Mouse (Mus musculus): ENCODE results near the gene Cnr2.

Cnr2 gene

DNA sequence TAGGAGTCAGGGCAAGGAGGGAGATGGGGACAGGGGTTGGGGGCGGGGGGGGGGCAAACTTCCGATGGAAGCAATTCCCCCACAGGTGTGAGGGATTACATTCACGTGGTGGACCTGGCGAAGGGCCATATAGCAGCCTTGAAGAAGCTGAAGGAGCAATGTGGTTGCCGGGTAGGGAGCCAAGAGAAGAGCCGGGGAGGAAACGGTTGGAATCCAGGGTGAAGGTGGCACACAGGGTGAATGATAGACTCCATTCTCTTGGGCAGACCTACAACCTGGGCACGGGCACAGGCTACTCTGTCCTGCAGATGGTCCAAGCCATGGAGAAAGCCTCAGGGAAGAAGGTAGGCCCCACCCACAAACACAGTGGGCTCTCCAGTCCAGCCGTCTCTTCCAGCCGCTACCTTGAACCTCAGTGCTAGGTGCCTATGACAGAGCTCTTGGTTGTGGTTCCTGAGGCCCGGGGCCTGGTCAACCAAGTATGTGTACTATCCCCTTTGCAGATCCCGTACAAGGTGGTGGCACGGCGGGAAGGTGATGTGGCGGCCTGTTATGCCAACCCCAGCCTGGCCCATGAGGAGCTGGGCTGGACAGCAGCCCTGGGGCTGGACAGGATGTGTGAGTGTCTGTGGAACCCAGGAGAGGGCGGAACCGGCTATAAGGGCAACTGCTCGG, 72.0 kb downstream of the Cnr2 start:
- no peak for DNase-seq

DNA sequence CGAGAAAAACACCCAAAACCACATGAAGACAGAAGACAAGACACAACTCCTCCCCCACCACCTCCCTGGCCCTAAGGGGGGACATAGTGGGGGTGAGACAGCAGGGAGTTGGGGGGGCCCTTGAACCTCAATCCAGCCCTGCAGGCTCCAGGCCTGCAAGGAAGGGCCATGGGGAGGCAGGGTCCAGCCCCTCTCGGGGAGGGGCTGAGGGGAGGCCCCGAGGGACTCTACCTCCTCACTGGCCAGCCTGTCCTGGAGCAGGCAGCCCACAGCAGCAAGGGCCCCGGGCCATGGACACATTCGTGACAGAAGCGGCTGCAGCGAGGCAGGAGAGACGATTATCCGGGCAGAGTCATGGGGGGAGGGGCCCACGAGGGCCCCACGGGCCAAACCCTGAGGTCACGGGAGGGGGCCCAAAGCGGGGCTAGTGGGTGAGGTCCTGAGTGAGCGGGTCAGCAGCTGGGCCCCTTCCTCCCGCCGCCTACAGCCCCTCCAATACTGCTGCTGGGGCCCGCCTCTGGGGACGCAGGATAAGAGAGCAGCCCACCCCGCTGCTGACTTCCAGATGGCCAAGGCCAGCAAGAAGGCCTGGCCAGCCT, 73.2 kb downstream of the Cnr2 start:
- DNase-seq: no peak

GRCm38 (mm10) chr4:135969070-135969750, 74.0 kb downstream of the Cnr2 start:
- no peak for DNase-seq
